Mouse (Mus musculus): ENCODE results near the gene Poc1a.

DNA sequence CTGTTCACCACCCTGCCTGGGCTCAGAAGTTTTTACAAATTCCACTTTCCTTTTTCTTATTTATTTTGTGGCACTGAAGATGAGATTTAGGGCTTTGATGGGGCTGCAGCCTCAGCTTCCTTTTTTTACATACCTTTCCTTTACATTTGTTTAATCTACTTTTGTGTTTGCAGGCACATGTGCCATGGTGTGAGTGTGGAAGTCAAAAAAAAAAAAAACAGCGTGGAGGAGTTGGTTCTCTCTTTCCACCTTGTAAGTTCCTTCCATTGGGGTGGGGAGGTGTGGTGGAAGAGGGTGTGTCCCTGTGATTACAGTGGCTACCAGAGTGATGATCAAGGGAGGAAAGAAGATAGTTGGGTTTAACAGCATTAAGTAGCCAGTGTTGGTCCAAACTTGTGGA is 5.1 kb upstream of the Poc1a start:
- no peak for TF ChIP-seq CTCF (IDR thresholded peaks at IDR 0.05; ENCODE audit: insufficient read depth, low read length)
- no peak for TF ChIP-seq POLR2A (IDR thresholded peaks at IDR 0.05; ENCODE audit: borderline replicate concordance, extremely low read depth, low read depth, low read length)

All from lung, adult 2 months (tissue).